Mouse (Mus musculus) embryo, embryonic 10 days (tissue): ENCODE data around the gene Rab11fip2.

Experiments used
- DNase-seq: peaks from one replicate; pipeline ENCODE4 v3.0.0-alpha.2; 2015; ENCODE audit warnings: low spot score

Rab11fip2 gene

GRCm38 (mm10) chr19:59853061-59853460 lies 90.4 kb downstream of the Rab11fip2 start:
- DNase-seq, result no peak
